Mouse (Mus musculus): ENCODE measurements at regions not wholly inside any gene's neighbourhood (a gene's known extent, or its start where the extent isn't known, plus 50 kb on each side); places are given as distances from the start of the nearest gene placed in this dataset.

- no peak overlapping the region for H3K9ac ChIP-seq
- 84% methylated on average over 4 of the region's 4 CpGs for WGBS
Measured at GRCm38 (mm10) chr12:106524411-106524810, 514.4 kb downstream of the Vrk1 start.

GRCm38 (mm10) chr12:106527116-106527515 lies 517.1 kb downstream of the Vrk1 start:
- WGBS: 63% methylated on average over 8 of the region's 8 CpGs
- H3K4me3 ChIP-seq: no peak overlapping the region
- peak; percentile 46; the same call in 1 of the 2 replicates for ATAC-seq
- no peaks in the 10 kb centered on the region for H3K36me3 ChIP-seq (ENCODE audit: poor library complexity, severe bottlenecking)
- H3K27ac ChIP-seq: peak overlapping the region; percentile 86
- H3K9me3 ChIP-seq (replicated peaks): no peaks in the 10 kb centered on the region
- H3K9ac ChIP-seq: no peak overlapping the region
- H3K4me1 ChIP-seq: peaks cover 22% of the 10 kb centered on the region
- no peaks in the 10 kb centered on the region for H3K27me3 ChIP-seq
- peak overlapping the region; percentile 29 for H3K4me2 ChIP-seq

More at GRCm38 (mm10) chr12:106524411-106524810, 514.4 kb downstream of the Vrk1 start:
- Histone ChIP-seq H3K9me3 (replicated peaks) (no peaks in the 10 kb centered on the region), H3K4me3 (no peak overlapping the region), H3K4me2 (no peak overlapping the region), H3K27ac (no peak overlapping the region), H3K27me3 (no peaks in the 10 kb centered on the region), H3K4me1 (peaks cover 18% of the 10 kb centered on the region), H3K36me3 (ENCODE audit: poor library complexity, severe bottlenecking) (no peaks in the 10 kb centered on the region)
- no peak for ATAC-seq

- H3K4me1 ChIP-seq: peaks cover 22% of the 10 kb centered on the region
- no peak overlapping the region for H3K4me3 ChIP-seq
- no peaks in the 10 kb centered on the region for H3K27me3 ChIP-seq
- peak overlapping the region; percentile 86 for H3K27ac ChIP-seq
- no peaks in the 10 kb centered on the region for H3K36me3 ChIP-seq (ENCODE audit: poor library complexity, severe bottlenecking)
- H3K9ac ChIP-seq: peak overlapping the region; percentile 3; the same call in 1 of the 2 replicates
- H3K9me3 ChIP-seq (replicated peaks): no peaks in the 10 kb centered on the region
- H3K4me2 ChIP-seq: peak overlapping the region; percentile 29
- ATAC-seq: peak; percentile 57
- WGBS: 9% methylated on average over 20 of the region's 20 CpGs
Measured at GRCm38 (mm10) chr12:106527699-106528434, 517.8 kb downstream of the Vrk1 start.

GRCm38 (mm10) chr12:106528521-106528920 lies 518.5 kb downstream of the Vrk1 start:
- WGBS: 25% methylated on average over 10 of the region's 10 CpGs
- Histone ChIP-seq H3K4me1 (peaks cover 22% of the 10 kb centered on the region), H3K4me2 (peak overlapping the region; percentile 10; the same call in 1 of the 2 replicates), H3K36me3 (ENCODE audit: poor library complexity, severe bottlenecking) (no peaks in the 10 kb centered on the region), H3K9ac (no peak overlapping the region), H3K4me3 (no peak overlapping the region), H3K27ac (peak overlapping the region; percentile 86), H3K9me3 (replicated peaks) (no peaks in the 10 kb centered on the region), H3K27me3 (no peaks in the 10 kb centered on the region)
- ATAC-seq: peak; percentile 46

GRCm38 (mm10) chr12:106529175-106529574 lies 519.1 kb downstream of the Vrk1 start:
- Histone ChIP-seq H3K4me2 (no peak overlapping the region), H3K27me3 (no peaks in the 10 kb centered on the region), H3K36me3 (ENCODE audit: poor library complexity, severe bottlenecking) (no peaks in the 10 kb centered on the region), H3K4me1 (peaks cover 22% of the 10 kb centered on the region), H3K4me3 (no peak overlapping the region), H3K9ac (no peak overlapping the region), H3K9me3 (replicated peaks) (no peaks in the 10 kb centered on the region), H3K27ac (peak overlapping the region; percentile 81)
- ATAC-seq: peak; percentile 90
- WGBS: 38% methylated on average over 11 of the region's 11 CpGs

- H3K27me3 ChIP-seq: no peaks in the 10 kb centered on the region
- peaks cover 20% of the 10 kb centered on the region for H3K4me1 ChIP-seq
- no peaks in the 10 kb centered on the region for H3K36me3 ChIP-seq (ENCODE audit: poor library complexity, severe bottlenecking)
- 36% methylated on average over 2 of the region's 2 CpGs for WGBS
- no peak for ATAC-seq
- H3K9ac ChIP-seq: no peak overlapping the region
- H3K4me3 ChIP-seq: no peak overlapping the region
- no peak overlapping the region for H3K4me2 ChIP-seq
- H3K9me3 ChIP-seq (replicated peaks): no peaks in the 10 kb centered on the region; the same call in 1 of the 2 replicates
- no peak overlapping the region for H3K27ac ChIP-seq
Measured at GRCm38 (mm10) chr12:106535086-106535485, 525.1 kb downstream of the Vrk1 start.

- Histone ChIP-seq H3K27ac (peak overlapping the region; percentile 76), H3K4me1 (peaks cover 20% of the 10 kb centered on the region), H3K4me3 (no peak overlapping the region), H3K4me2 (peak overlapping the region; percentile 27), H3K36me3 (ENCODE audit: poor library complexity, severe bottlenecking) (no peaks in the 10 kb centered on the region), H3K9me3 (replicated peaks) (no peaks in the 10 kb centered on the region; the same call in 1 of the 2 replicates), H3K27me3 (no peaks in the 10 kb centered on the region), H3K9ac (no peak overlapping the region)
- peak; percentile 95 for ATAC-seq
- 15% methylated on average over 8 of the region's 8 CpGs for WGBS
Measured at GRCm38 (mm10) chr12:106535628-106536288, 525.7 kb downstream of the Vrk1 start.

- Histone ChIP-seq H3K4me2 (peak overlapping the region; percentile 27), H3K4me1 (peaks cover 20% of the 10 kb centered on the region), H3K9ac (no peak overlapping the region), H3K27me3 (no peaks in the 10 kb centered on the region), H3K4me3 (no peak overlapping the region), H3K9me3 (replicated peaks) (no peaks in the 10 kb centered on the region; the same call in 1 of the 2 replicates), H3K27ac (peak overlapping the region; percentile 76), H3K36me3 (ENCODE audit: poor library complexity, severe bottlenecking) (no peaks in the 10 kb centered on the region)
- WGBS: 17% methylated on average over 7 of the region's 7 CpGs
- peak; percentile 71 for ATAC-seq
Measured at GRCm38 (mm10) chr12:106536289-106536636, 526.2 kb downstream of the Vrk1 start.

GRCm38 (mm10) chr12:106540003-106540402 lies 530.0 kb downstream of the Vrk1 start:
- Histone ChIP-seq H3K4me2 (no peak overlapping the region), H3K27ac (no peak overlapping the region), H3K4me3 (no peak overlapping the region), H3K27me3 (0 out of 2 replicates have a peak, but pooled peaks cover 3% of the 10 kb centered on the region), H3K9ac (no peak overlapping the region), H3K4me1 (peaks cover 14% of the 10 kb centered on the region), H3K36me3 (ENCODE audit: poor library complexity, severe bottlenecking) (no peaks in the 10 kb centered on the region), H3K9me3 (replicated peaks) (no peaks in the 10 kb centered on the region; the same call in 1 of the 2 replicates)
- no peak for ATAC-seq
- WGBS: 67% methylated on average over 6 of the region's 6 CpGs

- H3K9me3 ChIP-seq (replicated peaks): no peaks in the 10 kb centered on the region
- 79% methylated on average over 9 of the region's 9 CpGs for WGBS
- H3K4me1 ChIP-seq: peaks cover 5% of the 10 kb centered on the region; the same call in 1 of the 2 replicates
- H3K9ac ChIP-seq: no peak overlapping the region
- peak; percentile 30; the same call in 1 of the 2 replicates for ATAC-seq
- H3K4me2 ChIP-seq: no peak overlapping the region
- H3K36me3 ChIP-seq (ENCODE audit: poor library complexity, severe bottlenecking): no peaks in the 10 kb centered on the region
- no peaks in the 10 kb centered on the region for H3K27me3 ChIP-seq
- no peak overlapping the region for H3K27ac ChIP-seq
- H3K4me3 ChIP-seq: no peak overlapping the region
Measured at GRCm38 (mm10) chr12:106559566-106559965, 549.5 kb downstream of the Vrk1 start.

- no peak overlapping the region for H3K4me2 ChIP-seq
- no peak overlapping the region for H3K4me3 ChIP-seq
- no peaks in the 10 kb centered on the region for H3K9me3 ChIP-seq (replicated peaks)
- no peaks in the 10 kb centered on the region for H3K36me3 ChIP-seq (ENCODE audit: poor library complexity, severe bottlenecking)
- ATAC-seq: no peak
- H3K9ac ChIP-seq: no peak overlapping the region
- 29% methylated on average over 6 of the region's 6 CpGs for WGBS
- H3K27ac ChIP-seq: no peak overlapping the region
- 0 out of 2 replicates have a peak, but pooled peaks cover 11% of the 10 kb centered on the region for H3K4me1 ChIP-seq
- H3K27me3 ChIP-seq: no peaks in the 10 kb centered on the region
Measured at GRCm38 (mm10) chr12:106565263-106565681, 555.2 kb downstream of the Vrk1 start.

GRCm38 (mm10) chr12:106566361-106566760 lies 556.3 kb downstream of the Vrk1 start:
- Histone ChIP-seq H3K27ac (no peak overlapping the region), H3K36me3 (ENCODE audit: poor library complexity, severe bottlenecking) (no peaks in the 10 kb centered on the region), H3K4me2 (no peak overlapping the region), H3K9ac (no peak overlapping the region), H3K9me3 (replicated peaks) (no peaks in the 10 kb centered on the region), H3K4me3 (no peak overlapping the region), H3K4me1 (0 out of 2 replicates have a peak, but pooled peaks cover 11% of the 10 kb centered on the region), H3K27me3 (no peaks in the 10 kb centered on the region)
- no peak for ATAC-seq
- WGBS: 81% methylated on average over 4 of the region's 4 CpGs
